Mouse (Mus musculus): ENCODE data around the gene Dcdc2b. TPM values are rescaled to one million over a fixed set of nuclear protein-coding genes. Genes with fewer than 3 reads are reported as not detected.
A peak's percentile ranks its signal among the peaks of the same experiment; 100 is the strongest.

The Dcdc2b gene
- polyA plus RNA-seq, 1 experiment from 2014 or later: 0.54 TPM

DNA sequence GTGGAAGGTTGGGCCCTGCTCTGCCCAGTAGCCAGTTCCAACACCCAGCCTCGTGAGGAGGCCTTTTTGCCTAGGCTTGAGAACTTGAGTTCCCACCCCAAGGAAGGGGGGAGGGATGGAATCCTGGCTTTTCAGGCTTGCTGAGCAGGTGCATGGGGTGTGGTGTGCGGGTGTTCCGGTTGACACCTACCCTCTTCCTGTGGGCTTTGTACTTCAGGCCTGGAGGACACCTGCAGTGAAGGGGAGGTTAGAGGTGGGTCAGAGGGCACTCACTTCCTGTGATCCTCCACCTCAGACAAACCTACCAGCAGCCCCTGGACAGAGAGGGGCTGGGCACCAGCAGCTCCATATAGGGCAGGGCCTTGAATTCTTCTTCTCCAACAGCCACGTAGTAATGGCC, 4.0 kb downstream of the Dcdc2b start:
- no peak overlapping the region for H3K9ac ChIP-seq (replicated peaks)
- no peak overlapping the region for H3K4me2 ChIP-seq (ENCODE audit: low read depth, low read length)
- no peaks in the 10 kb centered on the region for H3K9me3 ChIP-seq (ENCODE audit: low read length)
- WGBS (ENCODE audit: insufficient replicate concordance): 76% methylated on average over 4 of the region's 4 CpGs
- TF ChIP-seq EP300 (IDR thresholded peaks at IDR 0.05; ENCODE audit: low read depth) (no peak), CTCF (IDR thresholded peaks at IDR 0.05; ENCODE audit: low read depth) (no peak)
- no peaks in the 10 kb centered on the region for H3K27me3 ChIP-seq (ENCODE audit: insufficient read depth, low read length)
- H3K27ac ChIP-seq (ENCODE audit: low read depth): no peak overlapping the region
- peaks cover 29% of the 10 kb centered on the region for H3K36me3 ChIP-seq (replicated peaks; ENCODE audit: insufficient read depth, low read length)
- no peak overlapping the region for H3K4me3 ChIP-seq (ENCODE audit: low read depth, low read length)
- H3K4me1 ChIP-seq (ENCODE audit: insufficient read depth): peaks cover 5% of the 10 kb centered on the region; the same call in 1 of the 2 replicates
- DNase-seq: no peak
- no peak for ATAC-seq

DNA sequence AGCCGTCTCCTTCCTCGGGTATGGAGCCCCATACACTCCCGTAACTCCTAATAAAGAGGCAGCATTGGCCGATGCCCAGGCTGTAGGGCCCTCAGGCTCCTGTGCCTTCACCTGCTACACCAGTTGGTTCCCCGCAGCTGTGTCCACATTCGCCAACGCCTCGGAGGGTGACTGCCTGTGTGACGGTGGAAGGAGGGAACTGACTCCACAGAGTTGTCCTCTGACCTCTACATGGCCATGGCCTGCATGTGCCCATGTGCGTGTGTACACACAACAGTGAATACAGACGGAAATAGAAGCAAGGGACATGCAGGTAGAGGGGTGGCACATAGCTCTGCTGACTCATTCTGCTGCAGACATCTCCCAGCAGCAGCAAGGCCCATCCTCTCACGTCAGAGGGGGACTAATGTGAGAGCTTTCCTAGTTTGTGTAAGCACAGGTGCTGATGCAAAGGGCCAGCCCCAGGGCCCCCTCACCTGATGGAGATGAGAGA, 4.9 kb downstream of the Dcdc2b start:
- ATAC-seq (no peak; the same call in 1 of the 2 replicates), DNase-seq (no peak)
- Histone ChIP-seq H3K9me3 (ENCODE audit: low read length) (no peaks in the 10 kb centered on the region), H3K36me3 (replicated peaks; ENCODE audit: insufficient read depth, low read length) (peaks cover 37% of the 10 kb centered on the region), H3K4me1 (ENCODE audit: insufficient read depth) (peaks cover 5% of the 10 kb centered on the region; the same call in 1 of the 2 replicates), H3K27ac (ENCODE audit: low read depth) (no peak overlapping the region), H3K4me3 (ENCODE audit: low read depth, low read length) (no peak overlapping the region), H3K4me2 (ENCODE audit: low read depth, low read length) (no peak overlapping the region), H3K27me3 (ENCODE audit: insufficient read depth, low read length) (no peaks in the 10 kb centered on the region), H3K9ac (replicated peaks) (no peak overlapping the region)
- no peak for TF ChIP-seq EP300 (IDR thresholded peaks at IDR 0.05; ENCODE audit: low read depth)
- WGBS (ENCODE audit: insufficient replicate concordance): 77% methylated on average over 12 of the region's 12 CpGs

DNA sequence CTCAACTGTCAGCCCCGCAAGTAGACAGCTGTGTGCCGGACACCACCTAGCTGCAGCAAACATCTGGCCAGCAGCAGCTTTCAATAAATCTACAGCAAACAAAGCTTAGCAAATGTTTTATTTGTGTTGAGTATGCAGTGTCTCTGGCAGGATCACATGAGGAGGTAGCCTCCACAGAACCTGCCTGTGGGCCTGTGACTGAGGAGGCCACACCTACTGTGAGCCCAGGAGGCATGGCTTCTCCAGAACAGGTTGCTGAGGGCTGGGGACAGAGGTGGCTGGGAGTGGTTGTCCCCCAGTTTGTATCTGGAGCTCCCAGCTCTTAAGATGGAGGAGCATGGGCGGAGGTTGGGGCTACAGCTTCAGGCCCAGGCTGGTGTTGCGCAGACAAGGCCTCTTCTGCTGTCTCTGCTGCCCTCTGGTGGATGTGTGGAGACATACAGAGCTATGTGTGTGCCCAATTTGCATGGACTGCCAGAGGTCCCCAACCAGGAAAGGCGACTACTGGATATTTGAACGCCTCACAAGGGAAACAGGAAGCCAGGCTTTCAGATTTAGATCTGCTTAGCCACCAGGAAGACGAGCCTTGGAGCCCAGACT, 5.5 kb downstream of the Dcdc2b start:
- H3K4me3 ChIP-seq (ENCODE audit: low read depth, low read length): no peak overlapping the region
- WGBS (ENCODE audit: insufficient replicate concordance): 39% methylated on average over 7 of the region's 7 CpGs
- no peak overlapping the region for H3K4me2 ChIP-seq (ENCODE audit: low read depth, low read length)
- H3K36me3 ChIP-seq (replicated peaks; ENCODE audit: insufficient read depth, low read length): peaks cover 44% of the 10 kb centered on the region
- H3K9ac ChIP-seq (replicated peaks): no peak overlapping the region
- H3K4me1 ChIP-seq (ENCODE audit: insufficient read depth): peaks cover 5% of the 10 kb centered on the region; the same call in 1 of the 2 replicates
- TF ChIP-seq EP300 (IDR thresholded peaks at IDR 0.05; ENCODE audit: low read depth): no peak
- TF ChIP-seq CTCF (IDR thresholded peaks at IDR 0.05; ENCODE audit: low read depth): peak; percentile 97
- no peaks in the 10 kb centered on the region for H3K9me3 ChIP-seq (ENCODE audit: low read length)
- ATAC-seq (peak; percentile 91), DNase-seq (peak; percentile 88)
- no peaks in the 10 kb centered on the region for H3K27me3 ChIP-seq (ENCODE audit: insufficient read depth, low read length)
- peak overlapping the region; percentile 55; the same call in 1 of the 2 replicates for H3K27ac ChIP-seq (ENCODE audit: low read depth)

DNA sequence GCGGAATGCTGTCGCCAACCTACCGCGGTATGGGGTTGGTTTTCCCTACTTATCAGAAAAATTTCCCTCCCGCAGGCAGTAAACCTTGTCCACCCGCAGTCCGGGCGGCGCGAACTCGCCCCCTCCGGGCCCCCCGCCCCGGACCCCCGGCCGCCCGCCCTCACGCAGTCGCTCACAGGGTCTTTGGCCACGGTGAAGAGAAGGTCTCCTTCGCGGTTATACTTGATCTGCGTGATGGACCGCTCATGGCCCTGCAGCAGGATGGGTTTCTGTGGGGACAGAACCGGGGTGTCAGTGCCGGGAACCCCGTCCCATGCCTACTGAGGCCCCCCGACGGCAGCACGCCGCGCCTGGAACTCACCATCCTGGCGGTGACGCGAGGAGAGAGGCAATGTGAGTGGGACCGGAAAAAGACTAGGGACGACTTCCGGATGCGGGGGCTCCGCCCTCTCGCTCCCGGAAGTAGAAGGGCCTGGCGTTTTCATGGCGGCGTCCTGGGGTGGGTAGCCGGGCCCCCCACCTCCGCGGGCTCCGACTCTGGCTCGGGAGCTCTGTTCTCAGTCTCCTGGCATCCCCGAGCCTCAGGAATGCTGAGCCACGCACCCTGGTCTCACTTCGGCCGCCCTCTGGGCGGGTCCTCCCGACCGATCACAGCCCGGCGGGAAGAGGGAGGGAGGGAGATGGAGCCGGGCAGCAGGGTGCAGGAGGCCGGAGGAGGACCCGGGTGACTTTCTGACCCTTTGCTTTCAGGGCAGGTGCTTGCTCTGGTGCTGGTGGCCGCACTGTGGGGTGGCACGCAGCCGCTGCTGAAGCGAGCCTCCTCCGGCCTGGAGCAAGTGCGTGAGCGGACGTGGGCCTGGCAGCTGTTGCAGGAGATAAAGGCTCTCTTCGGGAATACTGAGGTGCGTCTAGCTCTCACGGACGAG, 13.6 kb downstream of the Dcdc2b start, which contains the start of the genes Eif3i and Tmem234:
Gene Eif3i, minus strand, starts transcription at position 416 of the 926 bp plus-strand sequence.
Gene Tmem234, plus strand, starts transcription at position 436 of the 926 bp plus-strand sequence.
- under 1% methylated on average over 63 of the region's 74 CpGs for WGBS (ENCODE audit: insufficient replicate concordance)

DNA sequence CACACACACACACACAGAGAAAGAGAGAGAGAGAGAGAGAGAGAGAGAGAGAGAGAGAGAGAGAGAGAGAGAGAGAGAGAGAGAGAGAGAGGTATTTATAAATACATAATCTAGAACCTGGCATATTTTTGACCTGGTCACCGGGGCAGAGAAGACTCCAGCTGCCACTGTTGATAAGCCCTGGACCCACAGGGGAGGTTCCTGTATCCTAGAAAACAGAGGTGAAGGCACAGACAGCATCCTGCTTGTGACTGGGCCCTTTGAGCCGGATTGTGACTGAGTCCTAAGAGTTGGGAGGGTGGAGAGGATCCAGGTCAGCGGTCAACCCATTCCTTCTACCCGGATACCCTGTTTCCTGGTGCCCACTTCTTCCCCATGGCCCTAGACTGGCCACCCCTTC, 25.2 kb downstream of the Dcdc2b start:
- Histone ChIP-seq H3K9me3 (ENCODE audit: low read length) (no peaks in the 10 kb centered on the region), H3K4me1 (ENCODE audit: insufficient read depth) (peaks cover 23% of the 10 kb centered on the region; the same call in 1 of the 2 replicates), H3K27me3 (ENCODE audit: insufficient read depth, low read length) (no peaks in the 10 kb centered on the region), H3K36me3 (replicated peaks; ENCODE audit: insufficient read depth, low read length) (peaks cover 29% of the 10 kb centered on the region), H3K27ac (ENCODE audit: low read depth) (peak overlapping the region; percentile 57; the same call in 1 of the 2 replicates), H3K4me3 (ENCODE audit: low read depth, low read length) (no peak overlapping the region), H3K4me2 (ENCODE audit: low read depth, low read length) (peak overlapping the region; percentile 48; the same call in 1 of the 2 replicates), H3K9ac (replicated peaks) (no peak overlapping the region)
- TF ChIP-seq CTCF (IDR thresholded peaks at IDR 0.05; ENCODE audit: low read depth): no peak
- TF ChIP-seq EP300 (IDR thresholded peaks at IDR 0.05; ENCODE audit: low read depth): peak; percentile 91
- DNase-seq (peak; percentile 43), ATAC-seq (peak; percentile 79)
- WGBS (ENCODE audit: insufficient replicate concordance): 51% methylated on average over 4 of the region's 4 CpGs

More for the DNA sequence above, 13.6 kb downstream of the Dcdc2b start, which contains the start of the genes Eif3i and Tmem234:
- DNase-seq (peak; percentile 88), ATAC-seq (peak; percentile 94)
- H3K36me3 ChIP-seq (replicated peaks; ENCODE audit: insufficient read depth, low read length): peaks cover 44% of the 10 kb centered on the region
- H3K9ac ChIP-seq (replicated peaks): peak within 1 kb of the TSS; percentile 83
- H3K27ac ChIP-seq (ENCODE audit: low read depth): peak within 1 kb of the TSS; percentile 75
- H3K4me1 ChIP-seq (ENCODE audit: insufficient read depth): peaks cover 23% of the 10 kb centered on the region
- no peaks in the 10 kb centered on the region for H3K27me3 ChIP-seq (ENCODE audit: insufficient read depth, low read length)
- H3K4me2 ChIP-seq (ENCODE audit: low read depth, low read length): peak within 1 kb of the TSS; percentile 99
- H3K4me3 ChIP-seq (ENCODE audit: low read depth, low read length): peak within 1 kb of the TSS; percentile 79
- H3K9me3 ChIP-seq (ENCODE audit: low read length): no peaks in the 10 kb centered on the region
- TF ChIP-seq CTCF (IDR thresholded peaks at IDR 0.05; ENCODE audit: low read depth): peak; percentile 23; the same call in 1 of the 2 replicates
- peak; percentile 34; the same call in 1 of the 2 replicates for TF ChIP-seq EP300 (IDR thresholded peaks at IDR 0.05; ENCODE audit: low read depth)

Measured in liver, postnatal 0 days (tissue).